Mouse (Mus musculus) embryonic fibroblast, embryonic 13.5 days (primary cell): ENCODE data around the gene Bpifb6.

ENCODE experiments used
- CTCF ChIP-seq: IDR thresholded peaks from 2 replicates; pipeline ENCODE4 v1.5.1; 2011; ENCODE audit warnings: mild to moderate bottlenecking, control low read depth, low read length, moderate library complexity, borderline replicate concordance; ENCODE audit not compliant: insufficient read depth
- POLR2A ChIP-seq: IDR thresholded peaks from 2 replicates; pipeline ENCODE4 v1.6.1; 2011; ENCODE audit warnings: low read depth, mild to moderate bottlenecking, control low read depth, low read length, moderate library complexity

- TF ChIP-seq POLR2A = no peak
- TF ChIP-seq CTCF = no peak
These were observed 33.1 kb downstream of the Bpifb6 start for GRCm38 (mm10) chr2:153933311-153933710.
